Mouse (Mus musculus) neural tube, embryonic 10.5 days (tissue): ENCODE results near the gene Lrp3.

Experiments
- DNase-seq: peaks from one replicate; pipeline ENCODE4 v3.0.0-alpha.2; 2017; ENCODE audit warnings: low spot score; ENCODE audit errors: extremely low spot score

The Lrp3 gene

DNA sequence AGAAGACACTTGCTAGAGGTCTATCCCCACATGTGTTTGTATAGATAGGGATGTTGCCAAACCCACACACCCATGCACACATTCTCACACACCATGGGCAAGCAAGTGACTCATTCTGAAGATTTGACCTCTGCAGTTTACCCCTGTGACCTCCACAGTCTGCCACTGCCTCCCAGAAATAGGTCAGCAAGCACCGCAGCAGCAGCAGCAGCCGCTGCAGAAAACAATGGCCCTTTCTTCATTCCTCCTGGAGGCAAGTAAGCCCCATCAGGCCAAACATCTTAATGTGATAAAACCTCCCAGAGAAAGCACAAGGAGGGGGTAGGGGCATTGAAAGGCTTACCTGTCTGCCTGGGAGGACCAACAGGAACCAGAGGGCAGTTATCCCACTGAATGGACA, 24.0 kb downstream of the Lrp3 start:
- no peak for DNase-seq

DNA sequence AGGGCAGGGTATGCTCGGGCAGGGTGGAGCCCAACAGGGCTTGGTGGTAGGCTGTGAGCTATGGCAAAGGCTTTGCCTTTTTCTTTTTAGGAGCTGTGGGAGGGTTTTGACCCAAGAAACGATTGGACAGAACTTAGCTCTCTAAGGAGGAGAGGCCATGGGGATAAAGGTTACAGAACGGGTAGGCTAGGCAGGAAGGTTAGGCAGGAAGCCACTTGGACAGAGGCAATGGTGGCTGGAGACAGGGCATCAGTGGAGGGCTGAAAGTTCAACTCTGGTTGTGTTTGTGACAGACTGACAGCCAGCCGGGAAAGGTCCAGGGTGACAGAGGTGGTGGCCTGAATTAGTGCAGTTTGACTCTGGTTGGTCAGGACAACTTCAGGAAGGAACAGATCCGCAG, 25.6 kb downstream of the Lrp3 start:
- no peak for DNase-seq

DNA sequence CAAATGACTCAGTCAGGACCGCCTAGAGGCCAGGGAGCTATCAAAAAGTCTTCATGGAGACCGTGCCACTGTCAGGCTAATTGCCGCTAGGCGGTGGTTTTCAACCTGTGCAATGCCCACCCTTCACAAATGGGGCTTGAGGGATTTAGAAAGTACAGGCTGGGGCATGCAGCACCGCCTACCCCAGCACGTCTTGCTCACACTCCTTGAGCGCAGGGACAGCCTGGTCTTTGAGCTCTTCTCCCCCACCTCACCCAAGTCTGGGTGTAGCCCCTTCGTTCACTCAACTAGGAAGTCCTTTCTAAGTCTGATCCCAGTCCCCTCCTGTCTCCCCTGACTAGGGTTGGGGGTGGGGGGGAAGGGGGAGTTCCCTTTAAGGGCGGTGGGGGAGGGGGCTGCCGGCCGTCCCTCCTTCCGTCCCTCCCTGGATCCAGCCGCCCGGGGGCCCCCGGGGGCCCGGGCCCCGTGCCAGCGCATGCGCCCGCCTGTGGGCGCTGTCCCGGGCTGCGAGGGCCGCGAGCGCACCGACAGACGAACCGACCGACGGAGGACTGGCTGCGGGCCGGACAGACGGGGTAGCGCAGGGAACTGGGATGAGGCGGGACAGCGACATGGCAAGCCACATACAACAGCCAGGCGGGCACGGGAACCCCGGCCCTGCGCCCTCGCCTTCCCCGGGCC, 29.3 kb downstream of the Lrp3 start, which contains the start of gene Slc7a10:
TSS of gene Slc7a10 (plus strand) at position 497 of the 681 bp plus-strand sequence.
- peak; percentile 35 for DNase-seq

DNA sequence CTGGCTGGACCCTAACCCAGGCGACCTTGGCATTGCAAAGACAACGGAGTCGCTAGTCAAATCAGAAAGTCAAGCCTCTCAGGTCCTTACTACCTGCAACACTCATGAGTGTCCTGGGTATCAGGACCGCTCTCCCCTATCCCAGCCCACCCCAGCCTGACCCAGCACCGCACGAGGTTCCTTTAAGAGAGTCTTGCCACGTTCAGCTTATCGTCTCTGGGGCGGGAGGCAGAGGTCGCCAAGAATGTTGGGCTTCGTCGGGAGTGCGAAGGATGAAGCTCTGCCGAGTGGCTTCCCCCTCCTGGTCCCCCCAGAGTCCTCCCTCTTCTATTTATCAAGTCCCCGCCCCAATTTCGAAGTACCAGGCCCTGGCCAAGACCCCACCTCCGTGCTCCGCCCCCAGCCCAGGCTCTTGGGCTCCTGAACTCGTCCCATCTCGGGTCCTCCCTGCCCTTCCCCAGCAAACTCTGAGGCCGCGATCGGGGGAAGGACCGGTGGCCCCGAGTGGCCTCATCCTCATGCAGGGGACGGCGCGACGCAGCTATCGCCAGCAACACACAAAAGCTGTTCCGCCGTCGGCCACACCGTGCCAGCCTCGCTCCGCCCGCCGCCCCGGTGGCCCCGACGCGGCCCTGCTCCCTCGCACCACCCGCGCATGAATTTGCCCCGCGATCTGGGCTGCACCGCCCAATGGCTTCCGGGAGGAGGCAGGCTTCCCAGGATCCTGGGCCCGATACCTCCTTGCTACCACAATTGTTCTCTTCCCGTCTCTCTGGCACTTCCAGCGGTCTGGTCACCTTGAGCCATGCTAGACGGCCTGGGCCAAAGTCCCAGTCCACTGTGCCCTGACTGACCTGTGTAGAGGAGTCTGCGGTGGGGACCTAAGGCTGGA, 30.2 kb downstream of the Lrp3 start:
- peak; percentile 59 for DNase-seq

DNA sequence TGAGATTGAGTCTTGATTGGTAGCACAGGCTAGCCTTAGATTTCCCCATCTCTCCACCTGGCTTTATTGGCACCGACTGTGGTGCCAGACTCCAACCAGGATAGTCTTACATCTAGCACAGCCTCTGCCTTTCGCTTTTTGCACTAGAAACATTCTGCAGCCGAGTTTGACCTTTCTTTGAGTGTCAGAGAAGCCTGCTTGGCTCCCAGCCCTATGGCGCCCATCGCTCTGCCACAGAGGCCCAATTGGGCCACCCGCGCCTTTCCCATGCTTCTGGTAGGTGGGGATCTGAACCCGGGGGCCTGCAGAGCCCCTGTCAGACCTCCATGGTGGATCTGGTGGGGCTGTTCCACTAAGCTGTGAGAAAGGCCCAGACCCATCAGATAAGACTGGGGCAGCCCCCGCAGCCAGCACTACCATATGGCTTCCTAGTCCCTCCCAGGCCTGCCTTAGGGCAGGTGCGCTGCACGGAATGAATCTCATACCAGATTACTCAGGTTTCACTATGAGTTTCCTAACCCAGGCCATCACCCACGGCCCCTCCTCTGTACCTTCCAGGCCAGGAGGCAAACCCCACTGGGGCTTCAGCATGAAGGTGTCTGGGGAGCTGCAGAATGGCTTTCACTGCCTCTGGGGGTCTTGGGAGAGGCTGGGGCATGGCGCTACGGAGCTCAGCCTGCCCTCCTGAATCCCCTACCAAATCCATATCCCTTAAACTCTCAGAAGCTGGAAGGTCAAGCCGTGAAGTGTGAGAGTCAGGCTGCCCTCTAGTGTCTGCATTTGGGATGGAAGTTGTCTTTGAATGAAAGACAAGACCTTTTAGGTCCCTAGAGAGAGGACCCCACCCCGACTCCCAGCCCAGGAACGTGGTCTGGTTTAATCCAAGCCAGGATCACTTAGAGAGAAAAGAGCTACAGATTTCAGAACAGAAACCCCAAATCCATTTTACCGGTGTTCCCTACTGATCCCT, 38.6 kb downstream of the Lrp3 start:
- DNase-seq, result peak; percentile 48

DNA sequence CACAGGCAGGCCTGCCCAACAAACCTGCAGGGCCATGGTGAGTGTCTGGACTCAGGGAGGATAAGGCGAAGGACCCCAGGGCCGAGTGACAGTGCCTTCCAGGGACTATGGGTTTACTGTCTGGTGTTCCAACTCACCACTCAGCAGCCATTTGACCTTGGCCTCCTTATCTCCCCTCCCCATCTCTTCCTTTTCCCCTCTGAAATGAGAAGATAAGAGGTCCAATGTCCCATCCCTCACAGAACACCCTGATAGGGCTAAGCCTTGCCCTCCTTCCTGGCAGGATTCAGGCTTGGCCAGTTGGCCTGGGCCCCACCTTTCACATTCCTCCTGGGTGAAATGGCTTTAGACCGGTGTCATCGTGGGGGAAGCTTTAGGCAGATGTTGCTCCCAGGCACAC, 39.8 kb downstream of the Lrp3 start:
- DNase-seq, result no peak

DNA sequence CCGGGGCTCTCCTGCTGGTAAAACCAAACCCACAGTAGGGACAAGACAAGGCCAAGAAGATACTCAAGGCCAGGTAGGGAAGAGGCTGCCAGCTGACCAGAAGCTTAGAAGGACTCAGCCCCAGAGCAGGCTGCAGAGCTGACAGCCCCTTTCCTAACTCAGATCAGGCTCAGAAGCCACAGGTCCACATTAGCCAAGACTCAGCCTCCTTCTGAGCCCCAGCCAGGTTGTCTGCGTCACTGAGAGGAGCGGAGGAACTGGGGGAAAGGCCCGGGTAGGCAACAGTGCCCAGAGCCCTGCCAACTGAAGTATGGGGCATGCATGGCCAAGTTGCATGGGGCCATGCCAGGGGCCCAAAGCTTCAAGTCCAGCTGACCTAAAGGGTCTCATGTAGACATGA, 42.8 kb downstream of the Lrp3 start:
- no peak for DNase-seq

DNA sequence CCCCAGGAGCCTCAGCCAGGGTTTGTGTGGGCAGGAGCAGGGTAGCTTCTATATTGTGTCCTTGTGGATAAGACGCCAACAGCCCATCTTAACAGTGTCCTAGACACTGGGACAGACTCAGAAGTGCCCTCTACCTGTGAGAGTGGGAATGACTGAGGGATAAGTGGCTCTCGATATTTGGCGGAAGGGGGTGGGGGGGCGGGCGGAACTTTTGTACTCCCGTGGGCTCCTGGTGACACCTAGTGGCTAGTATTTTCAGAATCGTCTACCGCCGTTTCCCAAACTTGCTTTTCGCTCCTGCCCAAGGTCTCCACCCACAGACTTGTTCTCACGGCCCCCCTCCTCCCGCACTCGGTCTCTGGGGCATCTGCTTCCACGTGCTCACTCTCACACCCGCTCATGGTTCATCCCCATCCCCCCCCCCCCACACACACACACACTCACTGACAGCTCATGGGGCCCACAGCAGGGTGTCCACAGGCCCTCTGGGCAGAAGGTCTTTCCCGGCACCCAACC, 43.4 kb downstream of the Lrp3 start:
- DNase-seq, result peak; percentile 81

DNA sequence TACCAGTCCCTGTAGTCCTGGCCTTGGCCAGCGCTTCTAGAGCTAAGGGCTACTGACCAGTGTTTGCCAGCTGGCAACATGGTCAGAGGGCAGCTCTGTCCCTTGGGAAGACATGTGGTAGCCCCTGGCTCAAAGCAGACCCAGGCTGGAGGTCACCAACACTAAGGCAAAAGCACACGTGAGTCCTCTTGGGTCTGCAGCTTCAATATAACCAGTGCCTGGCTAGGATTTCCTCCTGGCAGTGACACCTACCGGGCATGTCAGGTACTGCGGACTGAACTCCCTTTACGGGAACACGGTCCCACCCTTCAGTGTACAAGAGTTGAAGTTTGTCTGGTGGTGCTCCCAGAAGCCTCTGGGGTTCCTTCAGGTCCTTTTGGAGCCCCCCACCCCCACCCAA, 46.0 kb downstream of the Lrp3 start:
- peak; percentile 85 for DNase-seq

DNA sequence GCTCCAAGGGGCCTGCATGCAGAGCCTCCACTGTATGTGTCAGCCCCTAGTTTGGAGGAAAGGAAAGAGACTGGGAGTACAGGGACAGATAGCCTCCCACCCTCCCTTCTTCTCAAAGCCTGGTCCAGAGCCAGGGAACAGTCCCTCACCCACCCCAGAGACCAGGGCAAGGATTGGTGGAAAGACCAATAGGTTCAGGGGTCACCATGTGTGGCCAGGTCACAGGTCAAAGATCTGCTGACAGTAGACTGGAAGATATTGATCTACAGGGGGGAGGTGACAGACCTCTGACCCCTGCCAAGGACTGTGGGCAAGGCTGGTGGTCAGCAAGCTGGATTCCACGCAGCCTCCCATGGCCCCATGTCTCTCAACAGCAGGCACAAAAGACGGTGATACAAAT, 47.4 kb downstream of the Lrp3 start:
- no peak for DNase-seq

DNA sequence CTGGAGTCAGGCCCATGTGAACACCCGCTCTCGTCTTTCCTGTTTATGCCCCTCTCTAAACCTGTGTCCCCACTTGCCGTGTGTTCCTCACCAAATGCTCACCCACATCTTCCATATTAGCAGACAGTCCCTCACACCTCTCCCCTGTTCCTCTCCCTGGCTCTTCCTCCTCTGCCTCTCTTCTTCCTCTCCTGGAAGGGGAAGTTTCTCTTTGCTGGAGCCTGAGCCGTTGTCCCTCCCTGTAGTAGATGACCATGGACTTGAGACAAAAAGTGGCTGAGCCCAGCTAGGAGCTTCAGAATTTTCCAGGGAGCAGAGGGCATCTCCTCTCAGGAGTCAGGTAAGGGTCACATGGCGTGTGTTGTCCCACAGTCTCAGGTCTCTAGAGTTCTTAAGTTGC, 48.3 kb downstream of the Lrp3 start:
- DNase-seq, result no peak

DNA sequence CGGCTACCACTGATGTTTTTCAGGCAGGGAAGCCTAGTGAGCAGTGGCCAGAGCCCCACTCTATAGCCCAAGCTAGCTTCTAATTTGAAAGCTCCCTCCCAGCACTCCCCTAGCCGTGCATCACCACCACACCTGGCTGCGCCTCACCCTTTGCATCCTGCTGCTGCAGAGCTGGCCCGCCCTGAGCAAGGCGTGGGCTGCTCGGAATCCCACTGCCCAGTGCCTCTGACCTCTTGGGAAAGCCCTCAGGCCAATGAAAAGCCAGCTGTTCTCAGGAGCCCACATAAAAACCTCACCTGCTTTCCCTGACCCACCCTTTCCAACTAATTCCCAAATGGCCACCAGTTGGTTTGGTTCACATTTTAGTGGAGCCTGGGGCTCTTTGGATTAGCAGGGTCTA, 51.2 kb downstream of the Lrp3 start:
- DNase-seq, result no peak

DNA sequence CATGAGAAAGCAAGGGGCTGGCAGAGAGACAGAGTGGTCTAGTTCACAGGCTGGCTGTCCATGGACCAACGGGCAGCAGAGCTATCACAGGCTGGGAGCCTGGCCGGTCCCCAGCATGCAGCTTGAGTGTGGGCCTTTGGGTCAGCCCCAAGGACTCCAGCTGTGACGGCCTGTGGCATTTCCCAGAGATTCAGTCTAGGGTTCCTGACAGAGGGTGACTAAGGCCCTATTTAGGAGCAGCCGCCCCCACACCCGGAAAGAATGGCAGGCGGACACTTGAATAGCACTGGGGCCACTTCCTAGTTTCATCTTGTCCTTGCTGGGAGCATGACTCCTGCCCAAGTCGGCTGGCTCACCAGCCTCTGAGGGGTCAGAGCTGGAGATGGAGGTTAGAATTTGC, 51.7 kb downstream of the Lrp3 start:
- no peak for DNase-seq

DNA sequence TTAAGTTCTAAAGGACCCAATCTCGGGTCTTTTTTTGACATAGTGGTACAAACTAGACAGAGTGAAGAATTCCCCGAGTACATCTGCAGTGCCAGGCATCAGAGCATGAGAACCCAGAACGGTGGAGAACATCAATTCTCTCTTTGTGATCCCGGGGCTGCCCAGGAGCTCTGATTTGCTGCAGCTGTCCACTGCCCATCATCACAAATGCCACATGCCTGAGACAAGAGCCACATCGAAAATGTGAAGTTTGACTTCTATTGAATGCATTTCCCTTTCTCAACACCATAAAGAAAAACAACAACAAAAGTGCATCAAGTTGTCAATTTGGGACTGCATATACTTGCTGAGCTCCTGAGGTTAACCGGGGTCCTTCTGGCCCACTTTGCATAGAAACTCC, 52.9 kb downstream of the Lrp3 start:
- DNase-seq, result no peak

DNA sequence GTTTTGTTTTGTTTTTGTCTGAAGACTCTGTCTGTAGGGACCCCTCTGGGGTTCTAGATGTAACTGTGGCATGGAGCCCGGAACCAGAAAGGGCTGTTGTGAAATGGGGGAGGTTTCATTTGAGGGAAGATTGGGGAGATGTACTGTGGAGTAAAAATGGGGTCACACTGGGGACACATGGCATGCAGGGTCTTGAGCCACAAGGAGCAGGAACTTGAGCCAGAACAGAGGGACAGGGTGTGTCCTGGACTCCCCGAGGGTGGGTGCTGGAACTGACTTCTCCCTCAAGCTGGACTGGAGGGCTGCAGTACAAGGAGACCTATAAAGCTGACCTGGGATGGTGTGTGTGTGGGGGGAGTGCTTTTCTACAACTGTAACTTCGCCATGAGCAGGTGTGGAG, 57.8 kb downstream of the Lrp3 start:
- DNase-seq, result no peak

DNA sequence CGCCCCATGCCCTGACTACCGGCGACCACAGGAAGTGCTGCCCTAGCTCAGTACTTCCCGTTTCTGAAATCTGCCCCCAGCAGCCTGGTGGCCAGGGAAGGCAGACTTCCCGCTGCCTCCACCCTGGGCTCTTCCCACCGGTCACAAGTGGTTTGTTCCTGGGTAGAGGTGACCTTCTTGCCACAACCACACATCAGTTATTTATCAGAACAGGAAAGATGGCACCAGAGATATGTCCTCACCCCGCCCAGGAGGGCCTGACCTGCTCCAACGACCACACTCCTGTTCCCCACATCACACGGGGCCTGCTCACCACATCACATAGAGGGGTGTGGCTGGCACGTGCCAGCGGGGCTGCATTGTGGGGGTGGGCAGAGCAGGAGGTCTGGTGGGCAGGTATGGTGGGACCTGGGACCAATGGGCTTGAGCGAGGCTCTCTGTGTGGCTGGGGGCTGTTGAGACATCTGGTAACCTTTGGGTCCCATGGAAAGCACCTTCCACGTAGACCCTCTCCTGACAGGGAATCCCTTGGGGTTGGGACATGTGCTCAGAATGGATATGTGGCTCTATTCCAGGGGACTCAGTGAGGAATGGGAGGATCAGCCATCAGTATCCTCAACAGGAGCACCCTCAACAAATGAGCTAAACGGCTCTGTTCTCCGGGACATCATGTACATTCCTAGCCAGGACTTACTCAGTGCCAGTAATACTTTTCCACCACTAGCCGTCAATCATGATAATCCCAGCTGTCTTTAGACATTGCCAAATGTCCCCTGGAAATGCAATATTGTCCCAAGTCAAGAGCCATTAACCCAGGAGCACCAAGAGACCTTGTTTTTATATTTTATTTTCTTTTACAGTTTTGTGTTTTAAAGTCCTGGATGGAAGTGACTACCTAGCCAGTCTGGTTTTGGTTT, 58.5 kb downstream of the Lrp3 start:
- no peak for DNase-seq

DNA sequence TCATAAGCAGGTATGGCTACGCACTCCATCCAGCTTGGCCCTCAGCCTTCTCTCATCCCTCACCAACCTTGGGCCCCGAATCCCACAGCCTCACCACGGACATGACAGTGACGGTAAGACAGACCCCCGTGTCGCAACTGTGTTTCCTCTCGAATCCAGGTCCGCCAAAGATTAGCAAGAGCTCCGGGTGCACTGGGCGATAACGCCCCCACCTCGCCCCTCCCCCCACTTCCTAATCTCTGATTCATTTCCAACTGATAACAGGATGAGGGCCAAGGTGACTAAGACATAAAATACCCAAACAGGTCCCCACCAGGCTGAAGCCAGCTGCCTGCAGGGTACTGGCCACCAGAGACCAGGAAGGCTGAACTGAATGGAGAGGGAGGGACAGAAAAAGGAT, 60.8 kb downstream of the Lrp3 start:
- no peak for DNase-seq

DNA sequence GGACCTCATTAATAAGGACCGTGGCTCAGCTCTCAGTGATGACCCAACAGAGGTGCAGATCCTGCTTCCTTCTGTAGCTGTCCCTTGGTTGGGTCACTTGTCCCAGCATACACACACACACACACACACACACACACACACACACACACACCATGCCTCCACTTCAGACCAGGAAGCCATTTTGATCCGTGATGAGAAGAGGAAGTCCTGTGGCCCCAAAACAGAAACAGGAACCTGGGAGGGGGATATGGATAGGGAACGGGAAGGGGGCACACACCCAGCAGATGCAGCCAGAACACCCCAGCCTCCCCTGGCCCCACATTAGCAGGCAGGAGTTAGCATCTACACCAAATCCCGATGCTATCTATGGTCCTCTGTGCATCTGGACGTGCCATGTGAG, 64.4 kb downstream of the Lrp3 start:
- no peak for DNase-seq
